In genomic region chr8:119824100-119824499, GRCm38 (mm10) we compare ENCODE assay signal across 8 mouse cellular contexts. TPM values are rescaled to one million over a fixed set of nuclear protein-coding genes. Genes with fewer than 3 reads are reported as not detected.
DNase-seq lines count a peak whose midpoint lies in the region; ATAC-seq lines count a peak whose summit lies in the region.

No protein-coding gene starts in this region.

- H3K27ac ChIP-seq in hindbrain, embryonic 13.5 days = peak overlapping the region; percentile 23; the same call in 1 of the 2 replicates
- no peak overlapping the region for H3K27ac ChIP-seq in hindbrain, embryonic 11.5 days (ENCODE audit: low read depth, low read length)
- no peak overlapping the region for H3K27ac ChIP-seq in embryonic facial prominence, embryonic 14.5 days (replicated peaks; ENCODE audit: low read depth, low read length)

- H3K4me2 ChIP-seq in hindbrain, embryonic 13.5 days = no peak overlapping the region
- H3K4me2 ChIP-seq in hindbrain, embryonic 11.5 days (replicated peaks; ENCODE audit: low read depth, low read length) = no peak overlapping the region
- H3K4me2 ChIP-seq in embryonic facial prominence, embryonic 14.5 days (ENCODE audit: low read depth, low read length) = no peak overlapping the region

- WGBS in hindbrain, embryonic 13.5 days = 55% methylated on average over 4 of the region's 4 CpGs
- 50% methylated on average over 4 of the region's 4 CpGs for WGBS in hindbrain, embryonic 11.5 days
- WGBS in embryonic facial prominence, embryonic 14.5 days = 73% methylated on average over 3 of the region's 4 CpGs

- H3K9ac ChIP-seq in hindbrain, embryonic 13.5 days = no peak overlapping the region
- H3K9ac ChIP-seq in hindbrain, embryonic 11.5 days (ENCODE audit: low read depth, low read length) = no peak overlapping the region
- no peak overlapping the region for H3K9ac ChIP-seq in embryonic facial prominence, embryonic 14.5 days (ENCODE audit: low read depth, low read length)

- H3K27me3 ChIP-seq in hindbrain, embryonic 13.5 days = no peaks in the 10 kb centered on the region
- no peaks in the 10 kb centered on the region for H3K27me3 ChIP-seq in hindbrain, embryonic 11.5 days (ENCODE audit: control insufficient read depth, insufficient read depth, low read length)
- H3K27me3 ChIP-seq in embryonic facial prominence, embryonic 14.5 days (replicated peaks; ENCODE audit: control insufficient read depth, insufficient read depth, low read length) = no peaks in the 10 kb centered on the region

- H3K4me3 ChIP-seq in hindbrain, embryonic 13.5 days = no peak overlapping the region
- no peak overlapping the region for H3K4me3 ChIP-seq in hindbrain, embryonic 11.5 days (ENCODE audit: low read depth, low read length)
- H3K4me3 ChIP-seq in embryonic facial prominence, embryonic 14.5 days (ENCODE audit: low read depth, low read length) = no peak overlapping the region

- H3K9me3 ChIP-seq in hindbrain, embryonic 13.5 days = no peaks in the 10 kb centered on the region
- no peaks in the 10 kb centered on the region for H3K9me3 ChIP-seq in hindbrain, embryonic 11.5 days (ENCODE audit: control insufficient read depth, low read length)
- no peaks in the 10 kb centered on the region for H3K9me3 ChIP-seq in embryonic facial prominence, embryonic 14.5 days (ENCODE audit: control insufficient read depth, low read length)

- H3K36me3 ChIP-seq in hindbrain, embryonic 13.5 days = peaks cover 36% of the 10 kb centered on the region
- H3K36me3 ChIP-seq in hindbrain, embryonic 11.5 days (ENCODE audit: control insufficient read depth, insufficient read depth, low read length) = 0 out of 2 replicates have a peak, but pooled peaks cover 2% of the 10 kb centered on the region
- 0 out of 2 replicates have a peak, but pooled peaks cover 9% of the 10 kb centered on the region for H3K36me3 ChIP-seq in embryonic facial prominence, embryonic 14.5 days (ENCODE audit: control insufficient read depth, insufficient read depth, low read length)

- DNase-seq in hindbrain, embryonic 11.5 days (ENCODE audit: low spot score) = no peak
- DNase-seq in MN1 (ENCODE audit: low spot score) = peak; percentile 57
- no peak for DNase-seq in embryonic facial prominence, embryonic 14.5 days (ENCODE audit: low spot score)
- peak; percentile 53 to 61 for DNase-seq in kidney, adult 8-10 months
- no peak for DNase-seq in ovary, postnatal 14 days (ENCODE audit: low spot score)
- DNase-seq in thymus, adult 18-20 months = no peak

- H3K4me1 ChIP-seq in hindbrain, embryonic 13.5 days (replicated peaks) = peaks cover 55% of the 10 kb centered on the region
- peaks cover 10% of the 10 kb centered on the region for H3K4me1 ChIP-seq in hindbrain, embryonic 11.5 days (replicated peaks; ENCODE audit: control insufficient read depth, insufficient read depth, low read length)
- H3K4me1 ChIP-seq in embryonic facial prominence, embryonic 14.5 days (ENCODE audit: control insufficient read depth, insufficient read depth, low read length) = peaks cover 9% of the 10 kb centered on the region

- ATAC-seq in hindbrain, embryonic 13.5 days (ENCODE audit: low FRiP score) = no peak
- no peak for ATAC-seq in hindbrain, embryonic 11.5 days (ENCODE audit: low FRiP score)
- peak; percentile 9; the same call in 1 of the 2 replicates for ATAC-seq in embryonic facial prominence, embryonic 14.5 days (ENCODE audit: low read depth)
- no peak for ATAC-seq in monocyte, adult 5-6 weeks (replicated peaks; ENCODE audit: insufficient number of reproducible peaks, low FRiP score, low TSS enrichment, poor library complexity, severe bottlenecking)

RNA-seq across cellular contexts. Expression of gene Cotl1, which starts 16.2 kb away (rescaled TPM):
- 98.1 and 106 TPM in 2 replicates for polyA plus RNA-seq in hindbrain, embryonic 13.5 days (2015; fragmentation: Nextera tagmentation; extraction: Ambion mirVana)
- 458 and 496 TPM in 2 replicates for polyA plus RNA-seq in hindbrain, embryonic 11.5 days (2014; fragmentation: Nextera tagmentation; extraction: Ambion mirVana)
- polyA plus RNA-seq in embryonic facial prominence, embryonic 14.5 days (2014; fragmentation: Nextera tagmentation; extraction: Ambion mirVana) = 255 and 299 TPM in 2 replicates
- total RNA-seq in monocyte, adult 5-6 weeks (2017) = 289 to 324 TPM (median 310 TPM) in 3 replicates

RNA-seq across cellular contexts. Expression of gene Klhl36, which starts 38.0 kb away (rescaled TPM):
- 14.6 and 14.8 TPM in 2 replicates for polyA plus RNA-seq in hindbrain, embryonic 13.5 days (2015; fragmentation: Nextera tagmentation; extraction: Ambion mirVana)
- polyA plus RNA-seq in hindbrain, embryonic 11.5 days (2014; fragmentation: Nextera tagmentation; extraction: Ambion mirVana) = 9.2 and 9.3 TPM in 2 replicates
- polyA plus RNA-seq in embryonic facial prominence, embryonic 14.5 days (2014; fragmentation: Nextera tagmentation; extraction: Ambion mirVana) = 8.6 and 10.1 TPM in 2 replicates
- 8.5 to 16.5 TPM (median 14.2 TPM) in 3 replicates for total RNA-seq in monocyte, adult 5-6 weeks (2017)

RNA-seq across cellular contexts. Expression of gene Tldc1, which starts 45.9 kb away (rescaled TPM):
- polyA plus RNA-seq in hindbrain, embryonic 13.5 days (2015; fragmentation: Nextera tagmentation; extraction: Ambion mirVana) = 11.8 and 12.8 TPM in 2 replicates
- polyA plus RNA-seq in hindbrain, embryonic 11.5 days (2014; fragmentation: Nextera tagmentation; extraction: Ambion mirVana) = 7.8 and 8.5 TPM in 2 replicates
- polyA plus RNA-seq in embryonic facial prominence, embryonic 14.5 days (2014; fragmentation: Nextera tagmentation; extraction: Ambion mirVana) = 5.4 and 5.5 TPM in 2 replicates
- 2.2 to 8.0 TPM (median 3.8 TPM) in 3 replicates for total RNA-seq in monocyte, adult 5-6 weeks (2017)

Comparison
In these comparisons a context has a peak if more than half of its experiments do, and no peak if none do; other contexts are left out.
1. DNase-seq: peak in MN1 (single experiment) and kidney, adult 8-10 months (2 of 2); none in hindbrain, embryonic 11.5 days (single experiment), embryonic facial prominence, embryonic 14.5 days (single experiment), ovary, postnatal 14 days (single experiment) and thymus, adult 18-20 months (0 of 2).